Mouse (Mus musculus): ENCODE measurements around the gene Pax7. TPM values are rescaled to one million over a fixed set of nuclear protein-coding genes. Genes with fewer than 3 reads are reported as not detected.
A peak's percentile ranks its signal among the peaks of the same experiment; 100 is the strongest.

The Pax7 gene
- total RNA-seq (2022), result not detected

DNA sequence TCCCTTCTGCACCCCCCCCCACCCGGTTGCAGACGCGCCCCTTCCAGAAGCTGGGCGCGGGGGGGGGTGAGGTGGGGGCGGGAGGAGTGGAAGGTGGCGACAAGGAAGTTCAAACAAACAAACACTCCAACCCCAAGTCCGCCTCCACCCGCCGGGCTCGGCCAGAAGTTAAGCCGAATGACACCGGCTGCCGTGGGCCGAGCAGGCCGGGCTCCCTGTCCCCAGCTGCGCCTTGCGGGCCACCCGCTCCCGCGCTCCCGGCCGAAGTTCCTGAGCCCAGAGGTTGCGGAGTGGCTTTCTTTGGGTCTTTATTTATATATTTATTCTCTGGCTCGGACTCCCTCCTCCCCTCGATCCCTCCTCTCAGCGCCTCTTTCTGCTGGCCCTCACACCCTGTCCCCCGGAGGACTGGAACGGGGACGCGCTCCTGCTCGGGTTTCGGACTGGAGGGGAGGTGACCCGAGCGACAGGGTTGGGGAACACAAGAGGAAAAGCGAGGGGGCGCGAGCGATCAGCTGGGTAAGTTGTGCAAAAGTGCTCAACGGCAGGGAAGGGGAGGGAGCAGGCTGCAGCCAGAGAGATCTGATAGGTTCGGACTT is at the start of gene Pax7:
TSS of gene Pax7 (minus strand) at position 493 of the 599 bp plus-strand sequence.
- DNase-seq (ENCODE audit: low spot score), result no peak

DNA sequence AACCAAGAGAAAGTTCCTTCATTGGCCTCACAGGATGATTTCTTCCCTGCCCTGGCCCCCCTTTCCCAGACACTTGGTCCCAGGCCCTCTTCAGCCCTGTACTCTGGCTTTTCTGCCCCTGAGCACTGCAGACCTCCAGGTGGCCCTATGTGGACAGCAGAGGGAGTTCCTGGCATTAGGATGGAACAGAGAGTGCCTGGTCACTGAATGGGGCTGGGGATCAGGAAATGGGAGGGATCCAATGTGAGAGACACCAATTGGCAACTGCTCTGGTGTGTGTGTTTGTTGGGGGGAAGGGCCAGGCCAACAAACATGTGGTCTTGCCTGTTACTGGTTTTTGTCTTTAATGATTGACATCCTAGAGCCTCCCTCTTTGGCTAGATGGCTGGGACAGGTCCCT is 48.5 kb upstream of the Pax7 start:
- DNase-seq (ENCODE audit: low spot score), result no peak

DNA sequence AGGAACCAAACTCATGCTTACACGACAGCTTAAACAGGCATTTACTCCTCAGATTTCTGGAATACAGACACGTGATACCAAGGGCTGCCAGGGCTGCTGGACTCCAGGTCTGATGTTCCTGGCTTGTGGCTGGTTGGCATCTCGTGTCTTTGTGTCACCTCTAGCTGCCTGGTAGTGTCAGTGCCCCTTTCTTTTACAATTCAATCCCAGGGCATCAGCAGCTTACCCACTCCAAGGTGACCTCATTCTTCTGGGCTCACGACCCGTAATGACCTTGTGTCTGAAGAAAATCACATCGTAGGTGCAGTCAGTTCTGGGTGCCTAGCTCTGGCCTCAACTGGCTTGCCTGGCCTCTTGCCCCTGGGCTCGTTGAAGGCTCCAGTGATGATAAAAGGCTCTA is 46.0 kb upstream of the Pax7 start:
- no peak for DNase-seq (ENCODE audit: low spot score)

DNA sequence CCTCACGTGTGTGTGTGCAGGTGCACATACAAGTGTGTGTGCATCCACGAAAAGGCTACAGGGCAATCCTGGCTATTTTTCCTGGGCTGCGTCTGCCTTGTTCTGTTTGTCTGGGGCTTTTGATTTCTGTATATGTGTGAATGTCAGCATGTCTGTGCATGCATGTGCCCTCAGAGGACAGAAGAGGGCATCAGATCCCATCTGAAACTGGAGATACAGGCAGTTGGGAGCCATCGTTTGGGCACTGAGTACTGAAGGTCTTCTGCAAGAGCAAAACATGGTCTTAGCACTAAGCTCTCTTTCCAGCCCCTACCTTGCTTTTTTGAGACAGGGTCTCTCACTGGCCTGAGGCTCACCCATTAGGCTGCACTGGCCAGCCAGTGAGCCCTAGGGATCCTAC is 45.1 kb upstream of the Pax7 start:
- DNase-seq (ENCODE audit: low spot score), result no peak

DNA sequence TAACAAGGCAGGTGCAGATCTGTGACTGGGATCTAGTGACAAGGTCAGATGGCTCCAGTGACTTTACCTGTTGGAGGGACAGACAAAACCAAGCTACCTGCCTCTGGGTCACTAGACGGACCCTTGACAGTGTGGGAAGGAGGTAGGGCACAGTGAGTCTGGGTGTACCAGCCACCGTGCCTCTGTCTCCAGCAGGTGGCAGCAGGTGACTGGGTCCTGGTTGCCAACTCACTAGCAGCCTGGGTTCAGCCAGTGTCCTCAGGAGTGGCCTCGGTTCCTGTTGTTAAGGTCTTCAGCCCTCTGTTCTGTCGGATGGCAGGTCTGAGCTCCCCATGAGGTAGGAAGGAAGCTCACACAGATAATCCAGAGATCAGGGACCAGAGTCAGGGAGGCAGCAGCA is 43.9 kb upstream of the Pax7 start:
- peak; percentile 21 for DNase-seq (ENCODE audit: low spot score)

DNA sequence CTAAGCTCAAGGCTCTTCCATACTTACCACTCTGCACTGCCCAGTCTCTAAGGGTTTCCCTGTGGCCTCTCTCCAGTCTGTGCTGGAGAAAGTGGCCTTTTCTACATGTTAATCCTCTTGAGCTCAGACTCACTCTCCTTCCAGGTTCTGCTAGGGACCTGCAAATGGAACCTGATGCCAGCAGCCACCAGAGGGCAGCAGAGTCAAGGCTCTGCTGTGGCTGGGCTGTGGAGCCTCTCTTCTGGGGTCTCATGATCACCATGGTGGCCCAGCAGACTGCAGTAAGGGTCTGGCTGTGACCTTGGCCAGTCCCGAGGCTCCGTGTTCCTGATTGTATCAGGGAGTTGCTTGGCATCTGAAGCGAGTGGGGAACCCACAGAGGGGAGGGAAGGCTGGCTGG is 39.3 kb upstream of the Pax7 start:
- no peak for DNase-seq (ENCODE audit: low spot score)

DNA sequence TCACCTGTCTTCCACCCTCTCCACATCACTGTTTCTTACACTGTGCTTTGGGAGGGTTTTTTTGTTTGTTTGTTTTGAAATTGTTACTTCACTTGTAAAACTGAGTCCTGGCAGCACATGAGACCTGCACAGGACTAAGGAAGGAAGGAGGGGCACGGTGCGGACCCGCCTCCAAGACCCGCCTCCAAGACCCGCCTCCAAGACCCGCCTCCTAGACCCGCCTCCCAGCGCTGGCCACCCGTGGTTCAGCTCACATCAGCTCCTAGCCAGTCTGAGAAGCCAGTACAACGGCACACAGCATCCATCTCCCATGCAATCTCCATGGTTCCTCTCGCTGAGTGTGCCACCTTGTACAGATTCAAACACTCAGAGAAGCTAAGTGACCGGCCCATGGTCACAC is 38.4 kb upstream of the Pax7 start:
- no peak for DNase-seq (ENCODE audit: low spot score)

DNA sequence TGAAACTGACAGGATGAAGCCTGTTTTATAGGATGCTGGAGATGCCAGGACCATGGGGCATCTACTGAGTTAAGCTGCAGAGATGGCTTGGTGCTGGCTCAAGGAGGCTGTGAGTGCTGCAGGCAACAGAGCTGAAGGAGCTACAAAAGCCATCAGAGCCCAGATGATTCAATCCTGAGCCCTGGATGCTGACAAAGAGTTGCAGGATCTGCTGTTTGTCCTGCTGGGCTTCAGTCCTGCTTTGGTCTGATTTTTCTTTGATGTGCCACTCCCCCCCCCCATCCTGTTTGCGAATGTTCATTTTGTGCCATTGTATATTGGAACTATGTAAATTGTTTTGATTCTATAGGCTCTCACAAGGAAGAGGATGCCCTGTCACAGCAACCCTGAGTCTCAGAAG is 29.9 kb upstream of the Pax7 start:
- DNase-seq (ENCODE audit: low spot score), result no peak

DNA sequence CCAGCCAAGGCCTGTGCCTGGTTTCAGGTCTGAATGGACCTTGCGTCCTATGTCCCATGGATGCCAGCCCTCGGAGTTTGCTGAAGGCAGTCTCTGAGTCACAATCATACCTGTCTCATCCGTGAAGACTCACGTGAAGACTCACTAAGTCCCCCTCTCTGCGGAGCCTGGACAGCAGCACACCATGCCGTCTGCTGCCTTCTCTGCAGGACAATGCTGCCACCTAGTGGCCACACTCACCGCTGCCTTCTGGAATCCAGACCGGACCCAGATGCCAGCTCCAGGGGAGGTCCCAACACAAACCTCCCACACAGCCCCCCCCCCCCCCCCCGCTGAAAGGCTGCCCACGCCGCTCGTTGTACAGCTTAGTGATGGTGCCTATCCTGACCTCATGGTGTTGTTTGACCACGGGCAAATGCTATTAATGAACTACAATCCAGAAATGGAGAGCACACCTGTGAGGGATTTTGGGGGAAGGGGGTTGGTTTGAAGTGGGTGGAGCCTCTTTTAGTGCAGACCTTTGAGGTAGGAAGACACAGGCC is 25.4 kb upstream of the Pax7 start:
- DNase-seq (ENCODE audit: low spot score), result peak; percentile 65

DNA sequence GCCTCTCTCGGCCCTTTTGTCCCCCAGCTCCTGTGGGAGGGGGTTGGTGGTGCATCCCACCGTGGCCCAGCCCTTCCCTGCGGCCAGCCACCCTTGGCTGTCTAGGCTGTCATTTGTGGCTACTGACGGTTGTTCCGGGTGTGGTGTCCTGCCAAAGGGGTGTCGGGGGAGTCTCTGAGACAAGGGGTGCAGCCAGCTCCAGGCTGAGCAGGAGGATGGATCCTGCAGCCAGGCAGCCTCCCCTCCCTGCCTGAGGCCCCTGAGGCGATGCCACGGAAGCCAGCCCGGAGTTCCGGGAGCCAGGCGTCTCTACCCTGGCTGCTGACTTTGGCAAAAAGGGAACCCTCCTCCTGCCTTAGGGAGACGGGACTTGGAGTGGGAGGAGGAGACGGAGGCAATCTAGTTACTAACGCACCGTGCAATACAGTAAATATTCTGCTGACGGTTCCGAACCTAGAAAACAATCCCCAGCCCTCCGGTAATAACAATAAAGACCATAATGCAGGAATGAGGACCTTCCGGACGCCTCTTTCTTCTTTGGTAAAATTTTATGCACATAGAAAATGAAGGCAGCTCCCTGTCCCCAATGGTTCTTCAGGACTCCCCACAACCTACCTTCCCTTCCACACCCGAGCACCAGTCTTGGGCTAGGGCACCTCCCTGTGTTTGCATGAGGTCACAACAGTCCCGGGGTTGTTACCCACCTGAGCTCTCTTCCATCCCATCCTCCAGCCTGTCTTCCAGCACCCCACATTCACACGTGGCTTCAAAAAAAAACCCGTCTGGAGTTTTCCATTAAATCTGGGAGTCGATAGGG is 19.1 kb upstream of the Pax7 start:
- DNase-seq (ENCODE audit: low spot score), result no peak

DNA sequence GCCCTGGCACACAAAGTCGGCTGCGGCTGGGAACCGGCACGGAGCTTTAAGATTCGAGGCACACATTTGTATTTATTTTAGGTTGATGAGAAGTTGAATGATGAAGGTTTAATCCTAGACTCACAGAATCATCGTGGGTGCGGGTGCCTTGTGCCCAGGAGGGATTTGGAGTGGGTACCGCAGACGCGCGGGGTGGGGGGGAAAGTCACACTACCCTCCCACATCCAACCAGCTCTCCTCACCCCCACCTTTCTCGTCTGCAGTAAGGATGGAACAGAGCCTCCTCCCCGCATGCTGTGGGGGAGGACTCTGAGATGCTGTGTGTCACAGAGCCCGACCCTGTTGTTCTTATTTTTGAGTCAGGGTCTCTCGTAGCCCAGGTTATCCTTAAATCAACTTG is 18.1 kb upstream of the Pax7 start:
- no peak for DNase-seq (ENCODE audit: low spot score)

DNA sequence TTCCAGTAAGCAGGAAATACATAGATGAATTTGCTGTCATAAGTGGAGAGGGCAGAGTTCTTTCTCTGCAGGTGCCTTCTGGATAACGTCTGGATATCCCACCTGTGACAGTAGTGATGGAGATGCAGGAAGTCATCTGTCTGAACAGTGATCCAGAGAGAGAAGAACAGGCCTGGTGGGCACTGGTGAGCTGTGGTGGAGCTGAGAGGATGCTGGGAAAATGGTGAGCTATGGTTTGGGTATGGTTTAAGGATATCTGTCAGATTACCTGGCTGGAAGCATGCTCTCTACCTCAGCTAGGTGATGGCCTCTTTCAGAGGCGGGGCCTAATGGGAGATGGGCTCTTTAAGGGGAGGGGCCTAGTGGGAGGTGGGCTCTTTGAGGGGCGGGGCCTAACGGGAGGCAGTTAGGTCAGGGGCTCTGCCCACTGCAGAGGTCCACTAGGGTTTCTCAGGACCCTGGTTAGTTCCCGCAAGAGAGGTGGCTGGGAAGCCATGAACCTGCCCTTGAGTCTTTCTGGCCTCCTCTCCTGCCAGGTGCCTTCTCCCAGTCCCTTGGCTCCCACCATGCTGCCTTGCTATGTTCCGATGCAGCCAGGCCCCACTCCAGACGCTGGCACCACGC is 17.3 kb upstream of the Pax7 start:
- DNase-seq (ENCODE audit: low spot score), result no peak

DNA sequence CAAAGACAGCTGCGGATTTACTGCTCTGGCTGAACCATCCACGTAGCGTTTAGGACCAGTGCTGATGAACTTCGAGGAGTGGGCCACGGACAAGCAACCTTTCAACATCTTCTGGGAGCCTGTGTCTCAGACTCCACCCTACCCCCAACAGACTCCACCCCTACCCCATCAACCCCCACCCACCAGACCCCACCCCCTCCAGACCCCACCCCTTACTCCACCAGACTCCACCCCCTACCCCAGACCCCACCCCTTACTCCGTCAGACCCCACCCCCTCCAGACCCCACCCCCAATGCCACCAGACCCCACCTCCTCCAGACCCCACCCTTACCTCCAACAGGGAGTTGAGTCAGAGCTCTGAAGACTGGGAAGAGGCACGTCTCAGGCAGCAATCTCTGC is 10.1 kb upstream of the Pax7 start:
- DNase-seq (ENCODE audit: low spot score), result no peak

DNA sequence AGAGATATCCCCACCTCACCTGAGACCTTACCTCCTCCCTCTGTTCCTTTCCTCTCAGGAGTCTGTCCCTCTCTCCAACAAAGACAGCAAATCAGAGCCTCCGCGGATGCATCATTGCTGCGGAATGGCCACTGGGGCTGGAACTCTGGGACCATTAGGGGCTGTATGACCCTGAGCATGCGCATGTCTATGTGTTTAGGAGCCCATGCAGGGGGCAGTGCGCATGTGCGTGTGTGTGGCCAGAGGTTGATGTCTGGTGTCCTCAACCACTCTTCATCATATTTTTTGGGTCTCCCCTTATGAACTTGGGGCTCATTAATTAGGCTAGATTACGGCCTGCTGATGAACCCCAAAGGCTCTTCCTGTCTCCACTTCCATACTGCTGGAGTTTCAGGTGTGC is 9.6 kb upstream of the Pax7 start:
- no peak for DNase-seq (ENCODE audit: low spot score)

DNA sequence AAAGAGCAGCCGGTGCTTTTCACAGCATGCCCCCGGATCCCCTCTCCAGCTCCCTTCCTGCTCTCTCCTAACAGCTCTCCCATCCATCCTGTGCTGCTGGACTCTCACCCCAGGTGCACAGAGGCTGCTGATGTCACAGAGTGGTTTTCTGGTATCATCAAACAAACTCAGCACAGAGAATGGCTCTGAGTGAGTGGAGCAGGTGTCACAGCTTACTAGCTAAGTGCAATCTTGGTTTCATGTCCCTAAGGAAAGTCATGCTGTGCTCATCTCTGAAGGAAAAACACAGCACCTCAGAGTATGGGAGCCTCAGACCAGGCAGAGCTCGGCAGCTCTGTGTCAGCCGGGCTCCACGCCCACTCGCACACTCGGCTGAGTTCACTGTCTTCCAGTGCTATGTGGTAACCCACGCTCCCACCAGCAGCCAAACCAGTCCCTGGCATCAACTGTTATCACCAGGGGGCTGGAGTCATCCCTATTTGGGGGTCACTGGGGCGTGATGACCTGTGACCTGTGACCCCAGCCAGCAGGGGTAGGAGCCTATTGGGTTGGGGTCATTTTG is 7.7 kb upstream of the Pax7 start:
- no peak for DNase-seq (ENCODE audit: low spot score)

DNA sequence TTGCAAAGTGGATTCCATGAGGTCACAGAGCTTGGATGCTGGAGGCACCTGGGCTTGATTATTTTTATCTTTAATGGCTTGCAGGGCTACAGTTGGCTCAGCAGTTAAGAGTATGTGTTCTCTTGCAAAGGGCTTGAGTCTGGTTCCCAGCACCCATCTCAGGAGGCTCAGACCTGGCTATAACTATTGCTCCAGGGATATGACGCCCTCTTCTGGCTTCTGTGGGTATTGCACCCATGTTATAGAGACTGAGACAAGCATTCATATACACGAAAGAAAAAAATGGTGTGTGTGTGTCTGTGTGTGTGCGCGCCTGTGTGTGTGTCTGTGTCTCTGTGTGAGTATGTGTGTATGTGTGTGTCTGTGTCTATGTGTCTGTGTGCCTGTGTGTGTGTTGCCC is 7.1 kb upstream of the Pax7 start:
- no peak for DNase-seq (ENCODE audit: low spot score)

DNA sequence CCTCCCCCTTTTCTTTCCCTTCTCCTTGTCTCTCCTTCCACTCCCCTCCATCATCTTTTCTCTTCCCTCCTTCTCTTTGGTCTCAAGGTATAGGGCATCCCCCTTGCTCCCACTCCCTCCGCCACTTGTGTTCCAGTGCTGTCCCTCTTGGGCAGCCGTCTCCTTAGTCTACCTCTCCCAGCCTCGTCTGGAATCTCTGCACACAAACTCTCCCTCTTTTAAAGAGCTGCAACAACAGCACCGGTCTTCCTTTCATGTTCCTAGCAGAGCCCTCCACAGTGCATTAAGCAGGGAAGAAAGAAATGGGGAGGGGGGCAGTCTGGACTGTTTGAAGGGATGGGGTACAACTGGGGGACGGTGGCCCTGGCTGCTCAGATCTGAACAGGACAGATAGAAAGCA is 3.4 kb upstream of the Pax7 start:
- DNase-seq (ENCODE audit: low spot score), result no peak

DNA sequence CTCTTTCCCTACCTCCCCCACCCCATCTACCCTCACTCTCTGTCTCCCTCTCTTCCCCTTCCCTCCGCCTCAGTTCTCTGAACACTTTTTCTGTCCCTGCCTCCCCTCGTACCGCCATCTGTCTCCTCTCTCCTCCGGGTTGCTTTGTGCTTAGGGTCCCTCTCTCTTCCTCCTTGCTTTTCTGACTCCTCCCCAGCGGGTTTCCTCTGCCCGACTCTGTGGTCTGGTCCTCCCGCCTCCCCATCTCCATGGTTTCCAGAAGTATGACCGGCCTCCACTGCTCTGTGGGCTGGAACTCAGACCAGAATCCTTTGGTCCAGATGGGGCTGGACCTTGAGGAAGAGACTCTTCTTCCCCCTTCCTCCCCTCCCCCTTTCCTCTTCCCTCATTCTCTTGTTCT is 2.9 kb upstream of the Pax7 start:
- DNase-seq (ENCODE audit: low spot score), result no peak

DNA sequence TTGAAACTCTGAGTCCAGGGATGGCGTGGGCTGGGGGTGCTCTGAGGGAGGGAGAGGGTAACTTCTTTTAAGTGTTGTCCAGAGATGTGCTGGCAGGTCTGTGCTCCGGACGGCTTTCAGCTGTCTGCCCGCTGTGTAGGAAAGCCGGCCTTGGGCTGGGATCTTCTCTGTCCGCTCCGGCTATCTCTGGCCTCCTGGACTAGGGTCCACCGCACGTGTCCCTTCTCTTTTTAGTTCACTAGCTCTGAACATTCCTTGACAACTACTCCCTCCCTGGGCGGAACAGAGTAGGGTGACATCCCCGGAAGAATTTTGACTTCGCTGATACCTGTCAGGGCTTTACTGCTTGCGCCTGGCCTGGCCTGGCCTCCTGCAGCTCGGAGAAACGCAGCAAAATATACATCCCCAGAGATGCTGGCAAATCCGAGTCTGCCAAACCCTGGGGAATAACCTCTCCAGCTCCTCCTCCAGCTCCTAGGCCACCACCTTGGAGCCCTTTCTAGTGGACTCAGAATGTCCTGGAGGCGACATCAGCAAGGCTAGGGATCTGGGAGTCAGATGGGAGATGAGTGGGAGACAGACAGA is 581 bp upstream of the Pax7 start:
- DNase-seq (ENCODE audit: low spot score), result no peak

DNA sequence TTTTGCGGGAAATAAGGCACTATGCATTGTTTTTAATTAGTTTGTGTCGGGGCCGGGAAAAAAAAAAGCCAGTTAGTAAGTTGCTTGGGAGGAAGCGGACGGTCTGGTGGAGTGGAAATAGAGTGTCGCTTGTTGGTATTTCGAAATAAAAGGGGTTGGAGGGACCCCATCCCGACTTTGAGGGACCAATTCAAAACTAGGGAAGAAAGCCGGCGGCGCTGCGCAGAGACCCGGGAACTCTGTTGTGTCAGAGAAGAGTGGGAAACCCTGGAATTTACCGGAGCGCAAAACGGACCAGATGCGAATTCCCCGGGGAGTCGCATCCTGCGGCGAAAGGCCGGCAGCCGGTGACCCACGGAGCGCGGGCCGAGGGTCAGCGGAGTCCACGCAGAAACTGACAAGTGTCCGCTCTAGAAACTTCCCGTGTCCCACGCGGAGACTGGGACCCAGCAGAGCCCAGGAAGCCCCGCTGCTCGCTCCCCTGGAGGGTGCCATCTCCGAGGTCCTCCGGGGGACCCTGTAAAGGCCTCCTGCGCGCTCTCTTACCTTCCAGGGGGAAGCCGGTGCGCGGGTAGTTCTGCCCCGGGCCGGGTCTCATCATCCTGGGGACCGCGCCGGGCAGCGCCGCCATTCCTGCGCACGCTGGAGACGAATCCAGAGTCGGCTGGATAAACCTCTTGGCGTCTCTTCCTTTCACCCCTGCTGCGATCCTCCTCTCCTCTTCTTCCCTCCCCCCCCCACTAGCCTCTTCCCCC is 870 bp downstream of the Pax7 start:
- no peak for DNase-seq (ENCODE audit: low spot score)

DNA sequence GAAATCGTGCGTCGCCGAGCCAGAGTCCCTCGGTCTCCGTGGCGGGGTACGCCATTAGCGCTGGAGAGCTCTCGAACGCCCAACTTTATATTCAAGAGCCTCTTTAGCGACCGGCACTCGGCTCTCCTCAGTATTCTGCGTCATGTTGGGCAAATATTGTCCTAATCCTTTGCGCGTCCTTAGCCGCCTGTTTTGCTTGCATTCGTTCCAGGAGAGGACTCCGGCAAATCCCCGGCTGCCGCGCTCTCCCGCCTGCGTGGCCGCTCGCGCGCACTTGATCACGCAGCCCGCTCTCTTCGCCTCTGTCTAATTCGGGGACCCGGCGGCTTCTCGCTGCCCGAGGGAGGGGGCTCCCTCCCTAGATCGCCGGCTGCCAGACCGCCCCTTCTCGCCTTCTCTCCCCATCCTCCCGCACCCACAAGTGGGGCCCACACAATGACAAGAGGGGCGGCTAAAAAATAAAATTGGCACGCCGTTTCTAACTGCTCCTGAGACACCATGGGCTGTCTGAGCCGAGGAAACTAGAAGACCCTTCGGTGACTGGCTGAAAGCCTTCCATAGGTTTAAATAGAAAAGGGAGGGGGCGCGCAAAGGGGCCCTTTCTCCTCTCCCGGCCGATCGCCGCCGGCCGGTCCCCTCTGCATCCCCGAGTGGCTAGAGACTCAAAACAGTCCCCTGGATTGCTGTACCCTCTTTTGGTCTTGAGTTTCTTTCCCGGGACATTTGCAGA is 1.7 kb downstream of the Pax7 start:
- no peak for DNase-seq (ENCODE audit: low spot score)

Measured in heart, adult 8-10 months (tissue).